Mouse (Mus musculus): ENCODE data around the gene Olfr1358.

GRCm38 (mm10) chr10:78487431-78488086 lies 29.7 kb upstream of the Olfr1358 start:
- TF ChIP-seq CTCF (IDR thresholded peaks at IDR 0.05) (peak; percentile 95), EP300 (IDR thresholded peaks at IDR 0.05) (no peak)
